Mouse (Mus musculus) heart, embryonic 11.5 days (tissue): ENCODE data around the gene Atxn10. TPM values are rescaled to one million over a fixed set of nuclear protein-coding genes. Genes with fewer than 3 reads are reported as not detected.

Experiments used
- ATAC-seq: fragments of 200-750 bp; cut with Nextera tagmentation; replicated peaks from 2 replicates; pipeline ENCODE4 v1.8.0; 2017; ENCODE audit warnings: moderate library complexity; ENCODE audit not compliant: insufficient number of reproducible peaks, low FRiP score, low TSS enrichment
- H3K27ac ChIP-seq: fragments of 300-500 bp; sonication (generic); 2 replicates; pipeline ENCODE4 v1.5.1; 2014; ENCODE audit warnings: mild to moderate bottlenecking, low read depth, low read length
- H3K27me3 ChIP-seq: fragments of 300-500 bp; sonication (generic); 2 replicates; pipeline ENCODE4 v1.6.1; 2014; ENCODE audit warnings: mild to moderate bottlenecking, low read length, mixed read lengths; ENCODE audit not compliant: control insufficient read depth, insufficient read depth
- H3K36me3 ChIP-seq: fragments of 300-500 bp; sonication (generic); 2 replicates; pipeline ENCODE4 v1.6.1; 2014; ENCODE audit warnings: mild to moderate bottlenecking, low read length, moderate library complexity, mixed read lengths; ENCODE audit not compliant: control insufficient read depth, insufficient read depth
- H3K4me1 ChIP-seq: fragments of 300-500 bp; sonication (generic); 2 replicates; pipeline ENCODE4 v1.6.1; 2014; ENCODE audit warnings: low read length; ENCODE audit not compliant: control insufficient read depth, insufficient read depth
- H3K4me2 ChIP-seq: fragments of 300-500 bp; sonication (generic); 2 replicates; pipeline ENCODE4 v1.6.1; 2014; ENCODE audit warnings: mild to moderate bottlenecking, moderate library complexity
- H3K4me3 ChIP-seq: fragments of 300-500 bp; sonication (generic); 2 replicates; pipeline ENCODE4 v1.5.1; 2014; ENCODE audit warnings: low read depth, low read length
- H3K9ac ChIP-seq: fragments of 300-500 bp; sonication (generic); 2 replicates; pipeline ENCODE4 v1.6.1; 2014; ENCODE audit warnings: mild to moderate bottlenecking, low read depth, low read length, moderate library complexity
- H3K9me3 ChIP-seq: fragments of 300-500 bp; sonication (generic); replicated peaks from 2 replicates; pipeline ENCODE4 v1.6.1; 2016; ENCODE audit warnings: low read length; ENCODE audit not compliant: control insufficient read depth
- WGBS: fragments of 180-500 bp; shearing (Covaris S2); extraction: QIAGEN DNeasy Blood & Tissue Kit; methylation state at CpG from one replicate; pipeline ENCODE4 v1.1.7; 2014; ENCODE audit not compliant: insufficient replicate concordance; 5-methylcytosine and 5-hydroxymethylcytosine counted together
- polyA plus RNA-seq: library from polyadenylated mRNA; unstranded; fragments of >200 nt; fragmentation: Nextera tagmentation; extraction: Ambion mirVana; gene quantifications from 2 replicates; pipeline ENCODE4 v1.2.1, GENCODE M21; 2014

The Atxn10 gene
- 257 and 282 TPM in 2 replicates for polyA plus RNA-seq

DNA sequence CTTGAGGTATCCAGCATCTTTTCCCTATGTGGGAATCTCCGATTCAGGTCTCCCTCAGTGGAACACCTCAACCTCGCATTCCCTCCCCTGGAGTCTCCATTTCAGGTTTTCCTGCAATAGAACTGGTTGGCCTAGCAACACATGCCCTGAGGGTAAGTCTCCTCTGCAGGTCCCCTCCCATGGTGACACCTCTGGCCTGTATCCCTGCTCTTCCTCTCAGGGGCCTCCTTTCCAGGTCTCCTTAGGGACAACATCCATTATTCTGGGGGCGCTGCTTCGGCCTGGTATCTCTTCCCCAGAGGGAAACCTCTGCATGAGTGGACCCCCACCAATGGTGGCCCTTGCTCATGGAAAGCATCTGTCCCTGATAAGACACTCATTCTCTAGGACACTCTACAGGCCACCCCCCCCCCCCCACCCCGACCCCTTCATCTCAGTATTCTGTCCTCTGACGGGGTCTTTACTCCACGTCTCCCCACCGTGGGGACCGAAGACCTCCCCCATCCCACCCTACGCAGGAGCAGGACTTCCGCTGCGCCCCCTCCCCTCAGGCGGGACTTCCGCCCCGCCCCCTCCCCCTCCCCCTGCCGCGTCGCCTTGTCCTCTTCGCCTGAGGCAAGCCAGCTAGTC is at the start of gene Atxn10:
Gene Atxn10 (plus strand): TSS at position 575 of the 630 bp plus-strand sequence.
- 18% methylated on average over 9 of the region's 19 CpGs for WGBS
- H3K27me3 ChIP-seq, result no peaks in the 10 kb centered on the region
- H3K9me3 ChIP-seq, result no peaks in the 10 kb centered on the region
- peak; percentile 19; the same call in 1 of the 2 replicates for ATAC-seq
- peaks cover 2% of the 10 kb centered on the region; the same call in 1 of the 2 replicates for H3K4me1 ChIP-seq
- H3K4me3 ChIP-seq, result peak within 1 kb of the TSS; percentile 90
- H3K9ac ChIP-seq, result peak within 1 kb of the TSS; percentile 90
- peak within 1 kb of the TSS; percentile 88 for H3K27ac ChIP-seq
- peak within 1 kb of the TSS; percentile 79 for H3K4me2 ChIP-seq
- H3K36me3 ChIP-seq, result no peaks in the 10 kb centered on the region

DNA sequence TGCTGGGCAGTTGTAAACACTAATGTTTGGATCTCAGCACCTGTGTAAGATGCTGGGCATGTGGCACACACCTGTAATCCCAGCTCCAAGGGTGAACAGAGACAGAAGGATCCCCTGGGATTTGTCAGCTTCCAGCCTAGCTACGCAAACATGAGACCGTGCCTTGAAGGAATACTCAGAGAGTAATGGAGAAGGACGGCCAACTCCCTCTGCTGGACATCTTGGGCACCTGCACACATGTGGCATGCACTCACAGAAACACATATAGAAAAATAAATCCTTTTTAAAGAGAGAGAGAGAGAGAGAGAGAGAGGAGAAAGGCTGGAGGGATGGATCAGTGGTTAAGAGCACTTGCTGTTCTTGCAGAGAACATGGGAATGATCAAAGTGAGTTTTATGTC is 41.4 kb upstream of the Atxn10 start:
- ATAC-seq, result no peak
- WGBS, result 77% methylated on average over 3 of the region's 3 CpGs
- H3K4me3 ChIP-seq, result no peak overlapping the region
- no peak overlapping the region for H3K9ac ChIP-seq
- no peaks in the 10 kb centered on the region for H3K27me3 ChIP-seq
- no peaks in the 10 kb centered on the region for H3K36me3 ChIP-seq
- H3K4me1 ChIP-seq, result peaks cover 16% of the 10 kb centered on the region
- no peaks in the 10 kb centered on the region for H3K9me3 ChIP-seq
- H3K4me2 ChIP-seq, result no peak overlapping the region
- no peak overlapping the region for H3K27ac ChIP-seq

DNA sequence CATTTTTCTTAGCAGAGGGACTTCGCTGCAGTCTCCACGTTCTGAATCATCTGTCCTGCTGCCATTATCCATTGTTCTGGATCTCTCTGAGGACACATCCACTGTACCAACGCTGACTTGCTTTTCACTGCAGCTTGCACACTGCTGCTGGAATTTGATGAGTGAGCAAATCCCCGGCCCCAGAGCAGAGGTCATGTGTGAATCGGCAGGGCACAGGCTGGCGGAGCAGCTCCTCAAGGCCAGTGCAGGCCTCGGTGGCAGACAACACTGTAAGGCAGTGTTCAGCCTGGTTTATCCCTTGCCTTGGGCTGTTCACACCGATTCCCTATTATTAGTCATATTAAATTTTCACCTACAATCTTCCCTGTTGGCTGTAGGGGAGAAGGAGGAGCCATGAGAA is 40.5 kb upstream of the Atxn10 start:
- Histone ChIP-seq H3K27ac (no peak overlapping the region), H3K9me3 (no peaks in the 10 kb centered on the region), H3K4me1 (peaks cover 16% of the 10 kb centered on the region), H3K4me2 (no peak overlapping the region), H3K9ac (no peak overlapping the region), H3K4me3 (no peak overlapping the region), H3K27me3 (no peaks in the 10 kb centered on the region), H3K36me3 (no peaks in the 10 kb centered on the region)
- 71% methylated on average over 8 of the region's 8 CpGs for WGBS
- no peak for ATAC-seq

DNA sequence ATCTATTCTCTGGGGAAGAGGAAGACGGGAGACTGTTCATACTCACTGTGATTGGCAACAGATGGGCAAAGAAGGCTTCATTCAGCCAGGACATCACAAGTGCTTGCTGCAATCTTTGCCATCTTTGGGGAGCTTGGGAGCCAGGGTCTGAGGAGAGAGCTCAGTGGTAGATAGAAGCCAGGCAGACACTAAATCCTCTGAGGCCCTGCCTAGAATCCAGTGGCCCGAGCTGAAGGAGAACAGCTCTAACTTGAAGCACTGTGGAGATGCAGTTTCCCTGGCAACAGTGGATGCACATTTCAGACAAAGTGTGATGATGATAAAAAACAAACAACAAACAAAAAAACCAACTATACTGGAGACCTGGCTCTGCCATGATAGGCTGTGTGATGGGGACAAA is 40.1 kb upstream of the Atxn10 start:
- no peaks in the 10 kb centered on the region for H3K27me3 ChIP-seq
- 60% methylated on average over 2 of the region's 2 CpGs for WGBS
- ATAC-seq, result no peak
- no peaks in the 10 kb centered on the region for H3K36me3 ChIP-seq
- H3K9ac ChIP-seq, result no peak overlapping the region
- H3K9me3 ChIP-seq, result no peaks in the 10 kb centered on the region
- H3K4me2 ChIP-seq, result no peak overlapping the region
- no peak overlapping the region for H3K4me3 ChIP-seq
- peaks cover 16% of the 10 kb centered on the region for H3K4me1 ChIP-seq
- H3K27ac ChIP-seq, result no peak overlapping the region

GRCm38 (mm10) chr15:85296538-85296937 is 39.5 kb upstream of the Atxn10 start:
- Histone ChIP-seq H3K9me3 (no peaks in the 10 kb centered on the region), H3K27me3 (no peaks in the 10 kb centered on the region), H3K4me3 (no peak overlapping the region), H3K4me2 (no peak overlapping the region), H3K9ac (no peak overlapping the region), H3K27ac (no peak overlapping the region), H3K36me3 (no peaks in the 10 kb centered on the region), H3K4me1 (peaks cover 16% of the 10 kb centered on the region)
- WGBS, result 72% methylated on average over 3 of the region's 3 CpGs
- ATAC-seq, result no peak

DNA sequence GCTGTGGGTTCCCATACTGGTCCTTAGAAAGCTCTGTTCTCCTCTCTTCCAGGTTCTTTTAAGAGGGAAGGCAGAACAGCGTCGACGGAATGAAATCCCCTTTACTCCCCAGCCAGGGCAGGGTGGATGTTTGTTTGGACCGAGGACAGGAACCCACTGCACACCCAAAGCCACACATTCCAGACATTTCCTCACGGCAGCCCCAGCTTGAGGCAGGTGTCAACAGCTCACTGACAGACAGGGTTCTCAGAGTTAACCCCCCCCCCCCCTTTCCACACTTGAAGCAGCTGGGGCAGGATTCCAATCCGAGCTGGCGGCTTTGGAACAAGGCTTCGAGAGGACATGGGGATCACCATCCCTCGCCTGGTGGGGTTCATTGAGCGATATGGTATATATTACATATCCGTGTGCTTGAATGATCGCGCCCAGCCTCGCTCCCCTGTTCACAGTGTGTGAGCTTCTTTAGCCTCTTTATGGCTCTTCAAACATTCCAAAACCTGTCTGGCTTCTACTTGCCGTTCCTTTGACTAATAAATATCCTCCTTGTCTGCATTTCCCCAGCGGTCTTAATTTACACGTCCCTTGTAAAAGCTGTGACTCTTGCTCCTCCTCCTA is 37.8 kb upstream of the Atxn10 start:
- Histone ChIP-seq H3K36me3 (no peaks in the 10 kb centered on the region), H3K4me3 (0 out of 2 replicates have a peak overlapping the region, but pooled peaks have one; percentile 5), H3K27ac (no peak overlapping the region), H3K9ac (no peak overlapping the region), H3K9me3 (no peaks in the 10 kb centered on the region), H3K4me2 (peak overlapping the region; percentile 50), H3K27me3 (no peaks in the 10 kb centered on the region), H3K4me1 (peaks cover 16% of the 10 kb centered on the region)
- 32% methylated on average over 17 of the region's 17 CpGs for WGBS
- ATAC-seq, result no peak

DNA sequence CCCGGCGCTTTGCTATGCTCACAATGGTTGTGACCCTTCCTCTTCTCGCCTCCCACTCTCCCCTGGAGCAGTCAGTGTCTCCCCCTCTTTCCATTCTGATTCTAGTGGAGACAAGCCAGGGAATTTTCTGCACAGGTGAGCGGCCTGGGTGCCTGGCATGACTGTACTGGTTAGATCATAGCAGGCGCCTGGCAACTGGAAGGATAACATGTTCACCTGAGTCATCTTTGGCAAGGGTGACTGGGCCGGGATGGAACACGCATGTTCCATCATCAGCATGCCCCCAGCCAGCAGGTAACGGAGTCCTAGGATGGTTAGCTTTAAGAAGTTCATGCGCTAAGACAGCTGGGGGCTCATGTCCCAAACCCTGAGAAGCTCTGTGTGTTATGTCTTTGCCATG is 37.1 kb upstream of the Atxn10 start:
- no peak overlapping the region for H3K4me2 ChIP-seq
- H3K27ac ChIP-seq, result no peak overlapping the region

DNA sequence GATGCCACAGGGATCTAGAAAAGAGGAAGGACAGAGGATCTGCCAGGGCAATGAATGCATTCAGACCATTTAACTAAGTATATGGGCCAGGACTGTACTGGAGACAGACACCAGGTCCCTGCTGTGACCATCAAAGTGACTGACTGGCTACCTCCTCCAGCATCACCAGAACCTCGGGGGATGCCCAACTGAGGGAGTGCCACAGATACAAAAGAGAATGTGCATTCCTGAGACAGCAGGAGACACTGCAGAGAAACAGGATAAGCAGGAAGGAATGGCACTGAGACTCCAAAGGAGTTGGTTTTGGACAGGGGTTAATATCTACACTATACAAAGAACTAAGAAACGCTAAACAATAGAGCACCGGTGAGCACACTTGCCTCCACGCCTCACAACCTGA is 32.8 kb upstream of the Atxn10 start:
- no peak overlapping the region for H3K9ac ChIP-seq
- H3K27ac ChIP-seq, result no peak overlapping the region
- WGBS, result 77% methylated on average over 4 of the region's 4 CpGs
- H3K4me1 ChIP-seq, result peaks cover 7% of the 10 kb centered on the region
- no peak overlapping the region for H3K4me2 ChIP-seq
- 0 out of 2 replicates have a peak, but pooled peaks cover 2% of the 10 kb centered on the region for H3K27me3 ChIP-seq
- no peak for ATAC-seq
- H3K36me3 ChIP-seq, result no peaks in the 10 kb centered on the region
- no peak overlapping the region for H3K4me3 ChIP-seq
- no peaks in the 10 kb centered on the region for H3K9me3 ChIP-seq

More for the DNA sequence above, 37.1 kb upstream of the Atxn10 start:
- H3K4me1 ChIP-seq, result peaks cover 16% of the 10 kb centered on the region
- H3K27me3 ChIP-seq, result no peaks in the 10 kb centered on the region
- no peak overlapping the region for H3K4me3 ChIP-seq
- H3K9ac ChIP-seq, result no peak overlapping the region
- no peak for ATAC-seq
- H3K36me3 ChIP-seq, result no peaks in the 10 kb centered on the region
- WGBS, result 86% methylated on average over 9 of the region's 9 CpGs
- H3K9me3 ChIP-seq, result no peaks in the 10 kb centered on the region
